Comparison of ENCODE assay signal across 21 mouse cellular contexts in the genomic region with DNA sequence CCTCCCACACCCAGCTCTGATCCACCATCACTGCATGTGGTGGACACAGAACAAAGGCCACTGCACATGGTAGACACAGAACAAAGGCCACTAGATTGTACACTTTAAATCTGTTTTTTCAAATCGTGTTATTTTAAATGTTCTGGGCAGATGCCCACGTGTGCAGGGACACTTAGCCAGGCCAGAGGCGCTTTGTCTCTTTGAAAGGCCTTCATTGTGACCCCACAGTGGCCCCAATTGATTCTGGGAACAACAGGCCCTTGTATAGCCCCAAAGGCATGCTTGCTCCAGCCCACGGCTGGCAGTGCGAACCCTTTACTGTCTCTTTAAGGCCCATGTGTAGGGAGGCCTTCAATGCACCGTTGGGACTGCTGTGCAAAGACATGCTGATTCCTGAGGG. TPM values are rescaled to one million over a fixed set of nuclear protein-coding genes. Genes with fewer than 3 reads are reported as not detected.
DNase-seq lines count a peak whose midpoint lies in the region; ATAC-seq and TF ChIP-seq lines count a peak whose summit lies in the region.
"Had no signal": no experiment of that assay in that cellular context is flagged by ENCODE, and none has a peak within 500 bp of the region (broad histone marks: within the 10 kb centered on the region; RNA-seq: fewer than 3 reads in every experiment).

No protein-coding gene starts in this region.

- no peak overlapping the region for H3K9ac ChIP-seq in hindbrain, postnatal 0 days (replicated peaks; ENCODE audit: low read length)
- no peak overlapping the region for H3K9ac ChIP-seq in hindbrain, embryonic 13.5 days
- H3K9ac ChIP-seq: embryonic facial prominence, embryonic 15.5 days; heart, embryonic 15.5 days; hindbrain, embryonic 15.5 days; limb, embryonic 12.5 days; liver, embryonic 14.5 days had no signal

- H3K4me1 ChIP-seq in hindbrain, postnatal 0 days (ENCODE audit: insufficient read depth, low read length): no peaks in the 10 kb centered on the region
- peaks cover 2% of the 10 kb centered on the region; the same call in 1 of the 2 replicates for H3K4me1 ChIP-seq in hindbrain, embryonic 13.5 days (replicated peaks)
- 0 out of 2 replicates have a peak, but pooled peaks cover 5% of the 10 kb centered on the region for H3K4me1 ChIP-seq in embryonic facial prominence, embryonic 10.5 days
- H3K4me1 ChIP-seq: embryonic facial prominence, embryonic 15.5 days; heart, embryonic 15.5 days; hindbrain, embryonic 15.5 days; limb, embryonic 12.5 days had no signal

- H3K27me3 ChIP-seq in hindbrain, postnatal 0 days (ENCODE audit: insufficient read depth, low read length): no peaks in the 10 kb centered on the region
- 0 out of 2 replicates have a peak, but pooled peaks cover 3% of the 10 kb centered on the region for H3K27me3 ChIP-seq in hindbrain, embryonic 13.5 days
- H3K27me3 ChIP-seq in embryonic facial prominence, embryonic 10.5 days (replicated peaks; ENCODE audit: low read depth, poor library complexity, severe bottlenecking): no peaks in the 10 kb centered on the region
- H3K27me3 ChIP-seq: heart, embryonic 15.5 days; hindbrain, embryonic 15.5 days had no signal

- no peak overlapping the region for H3K4me2 ChIP-seq in hindbrain, postnatal 0 days (ENCODE audit: low read depth, low read length)
- no peak overlapping the region for H3K4me2 ChIP-seq in hindbrain, embryonic 13.5 days
- H3K4me2 ChIP-seq: embryonic facial prominence, embryonic 15.5 days; heart, embryonic 15.5 days; hindbrain, embryonic 15.5 days; limb, embryonic 12.5 days had no signal

- no peaks in the 10 kb centered on the region for H3K9me3 ChIP-seq in hindbrain, postnatal 0 days (ENCODE audit: low read length)
- no peaks in the 10 kb centered on the region for H3K9me3 ChIP-seq in hindbrain, embryonic 13.5 days
- H3K9me3 ChIP-seq in embryonic facial prominence, embryonic 10.5 days: no peaks in the 10 kb centered on the region
- H3K9me3 ChIP-seq: embryonic facial prominence, embryonic 15.5 days; heart, embryonic 15.5 days; hindbrain, embryonic 15.5 days; limb, embryonic 12.5 days had no signal

- peak; percentile 18 for DNase-seq in embryo, embryonic 10 days (ENCODE audit: low spot score)
- DNase-seq in embryo, embryonic 9.5 days (ENCODE audit: extremely low spot score): no peak
- peak; percentile 16 for DNase-seq in hindbrain, postnatal 0 days (ENCODE audit: low spot score)
- DNase-seq in retina, postnatal 1 day: peak; percentile 47
- no peak for DNase-seq in retina, embryonic 14.5 days (ENCODE audit: low spot score)
- DNase-seq in layer of hippocampus, postnatal 36 days: peak; percentile 31 to 32
- no peak for DNase-seq in embryonic facial prominence, embryonic 10.5 days (ENCODE audit: low spot score)
- DNase-seq: adrenal gland, postnatal 14 days; B cell, adult 2 months; gastrocnemius, postnatal 14 days; heart, adult 2 months; right cerebral cortex, postnatal 14 days; thymus, postnatal 14 days had no signal

- WGBS in hindbrain, postnatal 0 days: 37% methylated on average over 6 of the region's 6 CpGs
- 31% methylated on average over 6 of the region's 6 CpGs for WGBS in hindbrain, embryonic 13.5 days
- WGBS in embryonic facial prominence, embryonic 10.5 days: 39% methylated on average over 6 of the region's 6 CpGs

- H3K36me3 ChIP-seq in hindbrain, postnatal 0 days (ENCODE audit: insufficient read depth, low read length): no peaks in the 10 kb centered on the region
- H3K36me3 ChIP-seq in hindbrain, embryonic 13.5 days: no peaks in the 10 kb centered on the region
- H3K36me3 ChIP-seq in embryonic facial prominence, embryonic 10.5 days (replicated peaks): no peaks in the 10 kb centered on the region
- H3K36me3 ChIP-seq: embryonic facial prominence, embryonic 15.5 days; heart, embryonic 15.5 days; hindbrain, embryonic 15.5 days; limb, embryonic 12.5 days had no signal

- no peak overlapping the region for H3K4me3 ChIP-seq in hindbrain, postnatal 0 days (ENCODE audit: low read length)
- no peak overlapping the region for H3K4me3 ChIP-seq in hindbrain, embryonic 13.5 days
- H3K4me3 ChIP-seq in embryonic facial prominence, embryonic 10.5 days: no peak overlapping the region
- H3K4me3 ChIP-seq: embryonic facial prominence, embryonic 15.5 days; heart, adult 2 months; heart, embryonic 15.5 days; hindbrain, embryonic 15.5 days; limb, embryonic 12.5 days had no signal

- H3K27ac ChIP-seq in hindbrain, postnatal 0 days: no peak overlapping the region
- no peak overlapping the region for H3K27ac ChIP-seq in hindbrain, embryonic 13.5 days
- no peak overlapping the region for H3K27ac ChIP-seq in embryonic facial prominence, embryonic 10.5 days (replicated peaks)
- H3K27ac ChIP-seq: embryonic facial prominence, embryonic 15.5 days; heart, adult 2 months; heart, embryonic 15.5 days; hindbrain, embryonic 15.5 days; limb, embryonic 12.5 days; liver, embryonic 14.5 days had no signal

- no peak for TF ChIP-seq CTCF in hindbrain, postnatal 0 days (IDR thresholded peaks at IDR 0.05; ENCODE audit: low read depth)

- ATAC-seq in hindbrain, postnatal 0 days: peak; percentile 58; the same call in 1 of the 2 replicates
- ATAC-seq in hindbrain, embryonic 13.5 days (ENCODE audit: low FRiP score): no peak
- ATAC-seq: intestine, postnatal 0 days; midbrain, embryonic 16.5 days had no signal

RNA-seq across cellular contexts. Expression of gene Mal, which starts 29.1 kb away (rescaled TPM):
- total RNA-seq in hindbrain, postnatal 0 days (2014; rRNA removed): 3.2 and 4.3 TPM in 2 replicates
- 4.8 and 5.2 TPM in 2 replicates for polyA plus RNA-seq in hindbrain, postnatal 0 days (2015; fragmentation: Nextera tagmentation; extraction: Ambion mirVana)
- 2.6 and 2.7 TPM in 2 replicates for polyA plus RNA-seq in hindbrain, embryonic 13.5 days (2015; fragmentation: Nextera tagmentation; extraction: Ambion mirVana)
- total RNA-seq in layer of hippocampus, postnatal 36 days (2021): 100 to 1,000 TPM; 148 to 160 TPM
- polyA plus RNA-seq in embryonic facial prominence, embryonic 10.5 days (2016; fragmentation: Nextera tagmentation; extraction: Ambion mirVana): 0.11 and 0.88 TPM in 2 replicates

RNA-seq across cellular contexts. Expression of gene Mrps5, which starts 40.3 kb away (rescaled TPM):
- total RNA-seq in hindbrain, postnatal 0 days (2014; rRNA removed): 44.5 and 69.7 TPM in 2 replicates
- polyA plus RNA-seq in hindbrain, postnatal 0 days (2015; fragmentation: Nextera tagmentation; extraction: Ambion mirVana): 129 and 138 TPM in 2 replicates
- polyA plus RNA-seq in hindbrain, embryonic 13.5 days (2015; fragmentation: Nextera tagmentation; extraction: Ambion mirVana): 152 and 158 TPM in 2 replicates
- 10 to 100 TPM; 89.1 to 99.2 TPM for total RNA-seq in layer of hippocampus, postnatal 36 days (2021)
- 171 and 177 TPM in 2 replicates for polyA plus RNA-seq in embryonic facial prominence, embryonic 10.5 days (2016; fragmentation: Nextera tagmentation; extraction: Ambion mirVana)

RNA-seq across cellular contexts. Expression of gene Zfp661, which starts 40.5 kb away (rescaled TPM):
- 4.0 and 6.0 TPM in 2 replicates for total RNA-seq in hindbrain, postnatal 0 days (2014; rRNA removed)
- polyA plus RNA-seq in hindbrain, postnatal 0 days (2015; fragmentation: Nextera tagmentation; extraction: Ambion mirVana): 4.3 TPM in 2 replicates
- polyA plus RNA-seq in hindbrain, embryonic 13.5 days (2015; fragmentation: Nextera tagmentation; extraction: Ambion mirVana): 8.0 and 8.7 TPM in 2 replicates
- total RNA-seq in layer of hippocampus, postnatal 36 days (2021): 1 to 10 TPM; 7.4 to 8.8 TPM
- polyA plus RNA-seq in embryonic facial prominence, embryonic 10.5 days (2016; fragmentation: Nextera tagmentation; extraction: Ambion mirVana): 7.8 TPM in 2 replicates

Comparison
In these comparisons a context has a peak if more than half of its experiments do, and no peak if none do; other contexts are left out.
1. DNase-seq: peak in embryo, embryonic 10 days (single experiment), hindbrain, postnatal 0 days (single experiment), retina, postnatal 1 day (single experiment) and layer of hippocampus, postnatal 36 days (2 of 2); none in embryo, embryonic 9.5 days (single experiment), retina, embryonic 14.5 days (single experiment) and embryonic facial prominence, embryonic 10.5 days (single experiment).